Mouse (Mus musculus) limb, embryonic 13.5 days (tissue): ENCODE measurements at regions not wholly inside any gene's neighbourhood (a gene's known extent, or its start where the extent isn't known, plus 50 kb on each side); places are given as distances from the start of the nearest gene placed in this dataset.

Experiments used
- ATAC-seq: fragments of 200-750 bp; cut with Nextera tagmentation; 2 replicates; pipeline ENCODE4 v1.8.0; 2017; ENCODE audit warnings: low read depth, moderate number of reproducible peaks, moderate TSS enrichment; ENCODE audit not compliant: low FRiP score
- H3K27ac ChIP-seq: fragments of 300-500 bp; sonication (generic); 2 replicates; pipeline ENCODE4 v1.5.1; 2015; ENCODE audit warnings: inconsistent platforms, mild to moderate bottlenecking, moderate library complexity
- H3K27me3 ChIP-seq: fragments of 300-500 bp; sonication (generic); 2 replicates; pipeline ENCODE4 v1.6.1; 2015; ENCODE audit warnings: mild to moderate bottlenecking, inconsistent platforms
- H3K36me3 ChIP-seq: fragments of 300-500 bp; sonication (generic); 2 replicates; pipeline ENCODE4 v1.6.1; 2015; ENCODE audit warnings: inconsistent platforms, mild to moderate bottlenecking, moderate library complexity
- H3K4me1 ChIP-seq: fragments of 300-500 bp; sonication (generic); 2 replicates; pipeline ENCODE4 v1.6.1; 2015; ENCODE audit warnings: inconsistent platforms
- H3K4me2 ChIP-seq: fragments of 300-500 bp; sonication (generic); replicated peaks from 2 replicates; pipeline ENCODE4 v1.6.1; 2015; ENCODE audit warnings: inconsistent platforms, mild to moderate bottlenecking, moderate library complexity
- H3K4me3 ChIP-seq: fragments of 300-500 bp; sonication (generic); 2 replicates; pipeline ENCODE4 v1.5.1; 2015; ENCODE audit warnings: moderate library complexity, mild to moderate bottlenecking, inconsistent platforms
- H3K9ac ChIP-seq: fragments of 300-500 bp; sonication (generic); 2 replicates; pipeline ENCODE4 v1.6.1; 2015; ENCODE audit warnings: mild to moderate bottlenecking, inconsistent platforms
- H3K9me3 ChIP-seq: fragments of 300-500 bp; sonication (generic); 2 replicates; pipeline ENCODE4 v1.6.1; 2016; ENCODE audit warnings: inconsistent platforms
- WGBS: fragments of 180-500 bp; shearing (Covaris S2); methylation state at CpG from one replicate; pipeline ENCODE4 v1.1.7; 2015; 5-methylcytosine and 5-hydroxymethylcytosine counted together

DNA sequence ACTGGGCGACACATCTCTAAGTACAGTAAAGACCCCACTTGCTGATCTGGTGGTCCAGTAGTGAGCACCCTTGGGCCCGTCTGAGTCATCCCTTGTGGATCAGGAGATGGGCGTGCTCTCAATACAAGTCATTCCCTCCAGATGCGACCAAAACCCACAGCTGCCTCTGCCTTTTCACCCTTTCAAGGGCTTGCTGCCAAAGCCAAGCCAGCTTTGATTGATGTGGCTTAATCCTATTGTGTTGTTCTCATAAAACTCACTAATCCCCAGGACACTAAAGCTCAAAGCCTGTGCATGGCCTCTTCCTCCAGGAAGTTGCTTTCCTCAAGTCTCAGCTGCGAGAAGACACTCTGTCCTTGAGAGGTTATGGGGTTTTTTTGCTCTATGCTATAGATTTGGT, 182.4 kb downstream of the Utp6 start:
- no peak overlapping the region for H3K9ac ChIP-seq
- H3K4me1 ChIP-seq, result 0 out of 2 replicates have a peak, but pooled peaks cover 5% of the 10 kb centered on the region
- H3K4me2 ChIP-seq, result no peak overlapping the region
- no peaks in the 10 kb centered on the region for H3K36me3 ChIP-seq
- H3K27ac ChIP-seq, result no peak overlapping the region
- ATAC-seq, result no peak
- WGBS, result 37% methylated on average over 5 of the region's 5 CpGs
- no peak overlapping the region for H3K4me3 ChIP-seq
- H3K9me3 ChIP-seq, result no peaks in the 10 kb centered on the region
- H3K27me3 ChIP-seq, result no peaks in the 10 kb centered on the region

DNA sequence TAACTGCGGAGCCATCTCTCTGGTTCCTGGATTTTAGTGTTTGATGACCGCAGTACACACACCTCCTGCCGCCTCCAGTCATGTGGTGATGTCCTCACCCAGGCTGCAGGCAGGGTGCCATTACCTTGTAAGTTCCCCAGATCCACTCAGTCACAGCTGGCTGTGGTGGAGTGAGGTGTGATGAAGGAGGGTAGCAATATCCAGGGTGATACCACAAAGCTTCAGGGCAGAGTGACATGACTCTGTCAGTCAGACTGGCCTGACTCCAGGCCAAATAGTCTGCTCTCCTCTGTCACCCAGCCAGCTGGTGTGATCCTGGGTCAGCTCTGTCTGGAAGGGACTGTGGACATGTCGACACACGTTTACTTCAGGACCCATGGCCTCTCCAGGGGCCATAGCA, 183.7 kb downstream of the Utp6 start:
- 76% methylated on average over 5 of the region's 5 CpGs for WGBS
- Histone ChIP-seq H3K36me3 (no peaks in the 10 kb centered on the region), H3K9ac (no peak overlapping the region), H3K4me3 (no peak overlapping the region), H3K9me3 (no peaks in the 10 kb centered on the region), H3K4me1 (0 out of 2 replicates have a peak, but pooled peaks cover 5% of the 10 kb centered on the region), H3K27me3 (no peaks in the 10 kb centered on the region), H3K4me2 (no peak overlapping the region), H3K27ac (no peak overlapping the region)
- ATAC-seq, result no peak

DNA sequence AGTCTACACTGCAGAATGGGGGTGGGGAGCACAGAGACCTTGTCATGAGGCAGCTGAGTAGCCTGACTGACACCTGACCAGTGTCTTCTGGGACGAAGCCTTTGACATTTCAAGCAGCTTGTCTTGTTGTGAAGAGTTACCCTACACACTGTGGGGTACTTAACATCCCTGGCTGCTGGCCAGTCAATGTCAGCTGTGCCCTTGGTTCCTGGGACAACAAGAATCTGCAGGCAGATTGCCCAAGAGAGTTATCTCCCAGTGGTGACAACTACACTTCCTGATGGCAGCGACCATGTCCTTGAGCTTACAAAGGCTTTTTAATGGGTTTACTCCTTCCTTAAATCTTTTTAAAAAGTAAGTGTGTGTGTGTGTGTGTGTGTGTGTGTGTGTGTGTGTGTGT, 184.2 kb downstream of the Utp6 start:
- 0 out of 2 replicates have a peak, but pooled peaks cover 5% of the 10 kb centered on the region for H3K4me1 ChIP-seq
- ATAC-seq, result no peak
- H3K27me3 ChIP-seq, result no peaks in the 10 kb centered on the region
- H3K4me2 ChIP-seq, result no peak overlapping the region
- no peaks in the 10 kb centered on the region for H3K36me3 ChIP-seq
- no peak overlapping the region for H3K9ac ChIP-seq
- H3K4me3 ChIP-seq, result no peak overlapping the region
- WGBS, result 80% methylated on average over 2 of the region's 2 CpGs
- H3K27ac ChIP-seq, result no peak overlapping the region
- no peaks in the 10 kb centered on the region for H3K9me3 ChIP-seq

DNA sequence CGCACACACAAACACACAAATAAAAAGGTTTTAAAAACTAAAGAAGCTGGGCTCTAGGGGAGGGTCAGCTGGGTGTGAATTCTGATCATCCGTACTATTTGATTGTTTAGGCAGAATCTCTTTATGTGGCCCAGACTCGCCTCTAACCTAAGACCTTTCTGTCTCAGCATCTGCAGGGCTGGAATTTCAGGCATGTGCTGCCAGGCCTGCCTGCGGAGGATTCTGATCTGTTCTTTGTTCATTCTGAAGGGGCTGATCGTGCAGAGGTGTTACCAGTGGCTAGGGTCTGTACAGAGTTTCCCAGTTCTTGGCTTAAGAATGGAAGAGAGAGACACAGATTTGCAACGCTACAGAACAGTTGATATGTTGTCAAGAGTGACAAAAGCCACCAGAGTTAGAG, 185.6 kb downstream of the Rab11fip4 start:
- Histone ChIP-seq H3K9ac (no peak overlapping the region), H3K36me3 (no peaks in the 10 kb centered on the region), H3K27me3 (no peaks in the 10 kb centered on the region), H3K4me1 (0 out of 2 replicates have a peak, but pooled peaks cover 5% of the 10 kb centered on the region), H3K4me3 (no peak overlapping the region), H3K9me3 (no peaks in the 10 kb centered on the region), H3K4me2 (no peak overlapping the region), H3K27ac (no peak overlapping the region)
- WGBS, result 33% methylated on average over 6 of the region's 6 CpGs
- ATAC-seq, result no peak

DNA sequence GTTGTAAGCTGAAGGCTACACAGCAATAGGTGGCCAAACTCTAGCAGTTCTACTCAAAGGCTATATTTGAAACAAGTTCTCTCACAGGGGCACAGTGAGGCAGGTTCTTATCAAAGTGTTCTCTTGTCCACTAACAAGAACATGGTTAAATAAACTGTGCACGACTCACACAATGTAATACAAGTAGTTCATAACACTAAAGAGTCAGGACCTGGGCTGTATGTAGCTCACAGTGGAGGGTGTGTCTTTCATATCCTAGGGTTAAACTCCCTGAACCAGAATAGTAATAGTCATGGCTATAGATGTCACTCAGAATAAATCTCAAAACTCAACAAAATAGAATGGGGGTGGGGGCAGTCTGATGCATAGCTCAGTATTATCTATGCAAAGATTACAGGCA, 182.7 kb downstream of the Rab11fip4 start:
- no peaks in the 10 kb centered on the region for H3K27me3 ChIP-seq
- H3K9ac ChIP-seq, result no peak overlapping the region
- no peaks in the 10 kb centered on the region for H3K36me3 ChIP-seq
- peaks cover 5% of the 10 kb centered on the region; the same call in 1 of the 2 replicates for H3K4me1 ChIP-seq
- no peak overlapping the region for H3K4me3 ChIP-seq
- no peak overlapping the region for H3K27ac ChIP-seq
- H3K9me3 ChIP-seq, result no peaks in the 10 kb centered on the region
- no peak overlapping the region for H3K4me2 ChIP-seq
- 83% methylated on average over 1 of the region's 1 CpGs for WGBS
- ATAC-seq, result no peak

DNA sequence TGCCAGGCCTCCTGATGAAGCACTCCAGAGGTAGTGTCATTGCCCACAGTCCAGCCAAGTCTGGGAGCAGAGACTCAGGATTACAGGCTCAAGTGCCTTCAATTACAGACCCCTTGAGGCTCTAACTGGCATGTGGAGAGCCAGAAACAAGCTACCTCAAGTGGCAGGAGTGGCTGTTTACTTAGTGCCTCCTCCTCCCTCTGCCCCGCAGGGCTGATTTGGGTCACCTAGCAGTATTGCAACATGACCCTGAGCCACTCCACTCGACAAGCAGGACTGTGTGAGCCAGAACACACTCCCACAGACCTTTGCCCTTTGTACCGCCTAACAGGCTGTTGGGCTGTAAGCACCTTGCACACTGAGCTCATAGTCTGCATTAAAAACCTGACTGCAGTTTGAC, 180.4 kb downstream of the Rab11fip4 start:
- WGBS, result 25% methylated on average over 3 of the region's 3 CpGs
- Histone ChIP-seq H3K27me3 (no peaks in the 10 kb centered on the region), H3K4me2 (no peak overlapping the region), H3K9me3 (no peaks in the 10 kb centered on the region), H3K27ac (no peak overlapping the region), H3K36me3 (no peaks in the 10 kb centered on the region), H3K9ac (no peak overlapping the region), H3K4me3 (no peak overlapping the region), H3K4me1 (peaks cover 3% of the 10 kb centered on the region; the same call in 1 of the 2 replicates)
- ATAC-seq, result no peak

DNA sequence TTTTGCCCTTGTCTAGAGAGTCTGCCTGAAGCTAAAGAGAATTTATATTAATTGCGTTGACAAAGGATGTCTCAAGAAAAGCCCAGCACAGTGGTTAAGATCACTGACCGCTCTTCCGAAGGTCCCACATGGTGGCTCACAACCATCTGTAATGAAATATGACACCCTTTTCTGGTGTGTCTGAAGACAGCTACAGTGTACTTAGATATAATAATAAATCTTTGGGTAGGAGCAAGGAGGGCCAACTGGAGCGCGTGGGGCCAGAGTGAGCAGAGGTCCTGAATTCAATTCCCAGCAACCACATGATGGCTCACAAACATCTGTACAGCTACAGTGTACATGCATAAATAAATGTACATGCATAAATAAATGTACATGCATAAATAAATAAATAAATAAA, 176.1 kb downstream of the Rab11fip4 start:
- no peaks in the 10 kb centered on the region for H3K36me3 ChIP-seq
- WGBS, result 86% methylated on average over 5 of the region's 5 CpGs
- no peak for ATAC-seq

DNA sequence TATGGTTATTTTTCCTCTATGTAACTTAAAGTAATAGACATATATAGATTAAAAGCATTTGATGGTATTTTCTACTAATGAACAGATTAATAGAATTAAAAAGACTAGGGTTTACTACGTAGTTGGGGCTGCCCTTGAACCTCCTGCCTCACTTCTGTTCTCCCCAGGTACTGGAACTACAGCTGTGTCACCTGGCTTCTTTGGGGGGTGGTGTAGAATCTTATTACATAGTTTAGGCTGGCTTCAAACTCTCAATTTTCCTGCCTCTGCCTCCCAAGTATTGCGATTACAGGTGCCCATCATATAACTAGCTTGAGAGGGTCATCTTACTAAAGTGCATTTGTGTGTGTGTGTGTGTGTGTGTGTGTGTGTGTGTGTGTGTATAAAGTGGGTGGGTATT, 175.0 kb downstream of the Rab11fip4 start:
- Histone ChIP-seq H3K27ac (no peak overlapping the region), H3K4me1 (no peaks in the 10 kb centered on the region; the same call in 1 of the 2 replicates), H3K9me3 (no peaks in the 10 kb centered on the region), H3K36me3 (no peaks in the 10 kb centered on the region), H3K4me3 (no peak overlapping the region), H3K4me2 (no peak overlapping the region), H3K9ac (no peak overlapping the region), H3K27me3 (no peaks in the 10 kb centered on the region)
- no peak for ATAC-seq
- WGBS, result 92% methylated on average over 2 of the region's 2 CpGs

More for the DNA sequence above, 176.1 kb downstream of the Rab11fip4 start:
- Histone ChIP-seq H3K4me2 (no peak overlapping the region), H3K4me3 (no peak overlapping the region), H3K9ac (no peak overlapping the region), H3K9me3 (no peaks in the 10 kb centered on the region), H3K4me1 (peaks cover 3% of the 10 kb centered on the region), H3K27me3 (no peaks in the 10 kb centered on the region), H3K27ac (no peak overlapping the region)

DNA sequence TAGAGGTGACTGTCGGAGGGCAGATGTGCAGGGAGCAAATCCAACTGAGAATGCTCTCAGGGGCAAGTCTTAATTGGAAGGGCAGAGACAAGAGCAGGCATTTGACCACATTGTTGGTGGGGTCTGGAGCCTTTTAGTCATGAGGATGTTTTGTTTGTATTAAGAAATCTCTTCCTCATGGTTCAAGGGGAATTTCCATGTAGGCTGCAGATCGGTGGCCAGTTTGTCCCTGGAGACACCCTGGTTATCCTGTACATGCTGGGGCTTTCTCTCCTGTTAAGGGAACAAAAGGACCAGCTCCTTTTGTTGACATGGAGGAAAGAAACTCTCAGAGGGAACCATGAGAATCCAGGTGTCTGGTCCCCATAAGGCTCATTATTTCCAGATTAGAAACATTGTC, 174.4 kb downstream of the Rab11fip4 start:
- Histone ChIP-seq H3K9me3 (no peaks in the 10 kb centered on the region), H3K27ac (no peak overlapping the region), H3K4me2 (no peak overlapping the region), H3K4me3 (no peak overlapping the region), H3K36me3 (no peaks in the 10 kb centered on the region), H3K27me3 (no peaks in the 10 kb centered on the region), H3K9ac (no peak overlapping the region), H3K4me1 (no peaks in the 10 kb centered on the region; the same call in 1 of the 2 replicates)
- ATAC-seq, result no peak
- WGBS, result 80% methylated on average over 2 of the region's 2 CpGs

DNA sequence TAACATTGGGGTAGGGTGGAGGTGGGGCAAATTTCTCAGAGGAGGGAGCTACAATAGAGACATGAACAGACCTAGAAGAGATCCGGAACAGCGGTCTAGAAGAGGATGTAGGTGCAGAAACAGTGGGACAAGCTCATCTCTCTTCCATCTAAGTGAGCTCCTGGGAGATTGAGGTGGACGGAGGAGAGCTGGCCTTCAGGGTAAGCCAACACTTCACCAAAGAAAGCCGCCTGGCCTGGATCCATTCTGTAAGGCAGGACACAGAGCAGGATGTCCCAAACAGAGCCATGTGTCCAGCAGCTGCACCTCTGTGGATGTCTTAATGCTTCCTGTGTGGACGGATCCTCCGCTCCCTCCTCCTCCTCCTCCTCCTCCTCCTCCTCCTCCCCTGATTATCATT, 173.0 kb downstream of the Rab11fip4 start:
- Histone ChIP-seq H3K27me3 (no peaks in the 10 kb centered on the region), H3K4me1 (no peaks in the 10 kb centered on the region; the same call in 1 of the 2 replicates), H3K27ac (no peak overlapping the region), H3K4me2 (no peak overlapping the region), H3K9me3 (no peaks in the 10 kb centered on the region), H3K9ac (no peak overlapping the region), H3K4me3 (no peak overlapping the region), H3K36me3 (no peaks in the 10 kb centered on the region)
- no peak for ATAC-seq
- WGBS, result 70% methylated on average over 6 of the region's 6 CpGs

DNA sequence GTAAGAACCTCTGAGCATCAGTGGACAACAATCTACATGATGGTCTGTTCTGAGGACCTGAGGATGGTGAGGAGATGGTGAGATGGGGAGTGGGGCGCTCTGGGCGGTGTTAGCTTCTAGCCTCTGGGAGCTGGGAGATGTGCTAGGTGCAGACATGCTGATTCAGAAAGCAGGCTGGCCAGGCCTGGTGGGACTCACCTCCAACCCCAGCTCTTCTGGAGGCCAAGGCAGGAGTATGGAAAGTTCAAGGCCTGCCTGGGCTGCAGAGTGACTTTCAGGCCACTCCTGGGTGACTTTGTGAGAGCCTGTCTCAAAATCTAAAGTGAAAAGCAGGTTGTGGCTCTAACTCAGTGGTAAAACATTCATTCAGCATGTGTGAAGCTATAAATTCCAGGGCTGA, 171.6 kb downstream of the Rab11fip4 start:
- WGBS, result 96% methylated on average over 2 of the region's 2 CpGs
- Histone ChIP-seq H3K4me1 (no peaks in the 10 kb centered on the region; the same call in 1 of the 2 replicates), H3K27me3 (no peaks in the 10 kb centered on the region), H3K36me3 (no peaks in the 10 kb centered on the region), H3K9me3 (no peaks in the 10 kb centered on the region), H3K4me3 (no peak overlapping the region), H3K4me2 (no peak overlapping the region), H3K9ac (no peak overlapping the region), H3K27ac (no peak overlapping the region)
- ATAC-seq, result no peak

DNA sequence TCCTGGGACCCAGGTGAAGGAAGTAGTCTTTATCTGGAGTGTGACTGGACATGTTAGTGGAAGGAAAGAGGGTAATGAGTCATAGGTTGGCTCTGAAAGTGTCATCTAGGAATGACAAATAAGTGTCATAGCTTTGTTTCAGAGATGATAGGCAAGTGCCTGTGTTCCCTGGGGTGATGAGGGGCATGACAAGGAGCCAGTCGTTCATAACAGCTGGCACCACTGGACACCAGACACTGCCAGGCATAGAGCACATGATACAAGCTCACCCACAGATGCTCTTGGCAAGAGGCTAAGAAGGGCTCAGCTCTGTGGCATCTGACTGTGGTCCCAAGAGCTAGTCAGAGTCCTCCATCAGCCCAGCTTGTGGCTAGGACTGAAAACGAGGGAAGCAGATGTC, 171.0 kb downstream of the Rab11fip4 start:
- no peaks in the 10 kb centered on the region for H3K36me3 ChIP-seq
- H3K27me3 ChIP-seq, result no peaks in the 10 kb centered on the region
- H3K4me3 ChIP-seq, result no peak overlapping the region
- H3K4me2 ChIP-seq, result no peak overlapping the region
- WGBS, result 69% methylated on average over 2 of the region's 2 CpGs
- H3K27ac ChIP-seq, result no peak overlapping the region
- H3K4me1 ChIP-seq, result no peaks in the 10 kb centered on the region; the same call in 1 of the 2 replicates
- no peak overlapping the region for H3K9ac ChIP-seq
- no peaks in the 10 kb centered on the region for H3K9me3 ChIP-seq
- ATAC-seq, result no peak

DNA sequence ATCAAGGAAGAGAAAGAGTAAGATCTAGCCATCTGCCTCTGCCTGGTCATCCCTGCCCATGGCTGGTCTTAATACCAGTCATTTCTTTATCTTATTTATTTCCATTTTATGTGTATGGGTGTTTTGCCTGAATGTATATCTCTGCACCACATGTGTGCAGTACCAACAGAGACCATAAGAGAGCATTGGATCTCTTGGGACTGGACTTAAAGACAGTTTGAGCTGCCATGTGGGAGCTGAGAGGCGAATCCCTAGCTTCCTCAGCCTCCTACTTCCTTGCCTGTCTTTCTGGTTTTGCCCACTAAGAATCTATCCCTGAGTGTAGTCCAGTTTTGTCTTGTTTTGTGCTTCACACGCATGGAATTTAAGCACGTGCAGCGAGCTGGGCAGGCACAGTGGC, 169.5 kb downstream of the Rab11fip4 start:
- Histone ChIP-seq H3K27me3 (no peaks in the 10 kb centered on the region), H3K4me1 (no peaks in the 10 kb centered on the region; the same call in 1 of the 2 replicates), H3K4me2 (no peak overlapping the region), H3K36me3 (no peaks in the 10 kb centered on the region), H3K27ac (no peak overlapping the region), H3K4me3 (no peak overlapping the region), H3K9me3 (no peaks in the 10 kb centered on the region), H3K9ac (no peak overlapping the region)
- ATAC-seq, result no peak
- WGBS, result 89% methylated on average over 4 of the region's 4 CpGs
